Mouse (Mus musculus) liver, postnatal 0 days (tissue): ENCODE measurements at regions not wholly inside any gene's neighbourhood (a gene's known extent, or its start where the extent isn't known, plus 50 kb on each side); places are given as distances from the start of the nearest gene placed in this dataset.
"Not testable (repeated sequence)": the region's sequence is repeated elsewhere in the genome, so short reads cannot be mapped to it uniquely, and the experiment has no call there.

Experiments used
- ATAC-seq: fragments of 200-750 bp; cut with Nextera tagmentation; 2 replicates; pipeline ENCODE4 v1.8.0; 2017; ENCODE audit warnings: mild to moderate bottlenecking, moderate library complexity
- DNase-seq: peaks from one replicate; pipeline ENCODE4 v3.0.0-alpha.2; 2016
- H3K27ac ChIP-seq: fragments of 300-500 bp; sonication (generic); 2 replicates; pipeline ENCODE4 v1.5.1; 2014; ENCODE audit warnings: antibody characterized with exemption, moderate library complexity, mild to moderate bottlenecking, low read depth
- H3K27me3 ChIP-seq: fragments of 300-500 bp; sonication (generic); 2 replicates; pipeline ENCODE4 v1.6.1; 2014; ENCODE audit warnings: low read length, control low read depth, mixed read lengths; ENCODE audit not compliant: insufficient read depth
- H3K36me3 ChIP-seq: fragments of 300-500 bp; sonication (generic); replicated peaks from 2 replicates; pipeline ENCODE4 v1.6.1; 2014; ENCODE audit warnings: mild to moderate bottlenecking, control low read depth, low read length, moderate library complexity, mixed read lengths; ENCODE audit not compliant: insufficient read depth
- H3K4me1 ChIP-seq: fragments of 300-500 bp; sonication (generic); 2 replicates; pipeline ENCODE4 v1.6.1; 2014; ENCODE audit warnings: antibody characterized with exemption, mild to moderate bottlenecking, control low read depth; ENCODE audit not compliant: insufficient read depth
- H3K4me2 ChIP-seq: fragments of 300-500 bp; sonication (generic); 2 replicates; pipeline ENCODE4 v1.6.1; 2014; ENCODE audit warnings: low read depth, mild to moderate bottlenecking, low read length, moderate library complexity, mixed read lengths
- H3K4me3 ChIP-seq: fragments of 300-500 bp; sonication (generic); 2 replicates; pipeline ENCODE4 v1.5.1; 2014; ENCODE audit warnings: low read depth, low read length
- H3K9ac ChIP-seq: fragments of 300-500 bp; sonication (generic); replicated peaks from 2 replicates; pipeline ENCODE4 v1.6.1; 2014; ENCODE audit warnings: mild to moderate bottlenecking, moderate library complexity
- H3K9me3 ChIP-seq: fragments of 300-500 bp; sonication (generic); 2 replicates; pipeline ENCODE4 v1.6.1; 2016; ENCODE audit warnings: mild to moderate bottlenecking, control low read depth, low read length, mixed read lengths
- CTCF ChIP-seq: sonication (generic); IDR thresholded peaks from 2 replicates; pipeline ENCODE4 v1.5.1; 2016; ENCODE audit warnings: antibody characterized with exemption, low read depth
- EP300 ChIP-seq: IDR thresholded peaks from 2 replicates; pipeline ENCODE4 v1.6.1; 2016; ENCODE audit warnings: antibody characterized with exemption, low read depth, mild to moderate bottlenecking
- WGBS: fragments of 180-500 bp; shearing (Covaris S2); extraction: QIAGEN DNeasy Blood & Tissue Kit; methylation state at CpG from one replicate; pipeline ENCODE4 v1.1.7; 2014; ENCODE audit not compliant: insufficient replicate concordance; 5-methylcytosine and 5-hydroxymethylcytosine counted together

- DNase-seq = no peak
- TF ChIP-seq CTCF (no peak), EP300 (no peak)
Measured at GRCm38 (mm10) chr12:93812963-93813733, 1878.9 kb upstream of the Flrt2 start.

GRCm38 (mm10) chr12:93850944-93851520, 1841.0 kb upstream of the Flrt2 start:
- Histone ChIP-seq H3K27ac (no peak overlapping the region), H3K36me3 (no peaks in the 10 kb centered on the region), H3K27me3 (no peaks in the 10 kb centered on the region), H3K4me2 (no peak overlapping the region), H3K4me3 (no peak overlapping the region), H3K4me1 (no peaks in the 10 kb centered on the region), H3K9ac (no peak overlapping the region), H3K9me3 (no peaks in the 10 kb centered on the region)
- TF ChIP-seq EP300 (no peak), CTCF (no peak)
- DNase-seq = no peak
- ATAC-seq = no peak
- whole genome bisulfite sequencing = 80% methylated on average over 1 of the region's 1 CpGs

More at GRCm38 (mm10) chr12:93812963-93813733, 1878.9 kb upstream of the Flrt2 start:
- no peak overlapping the region for H3K4me2 ChIP-seq
- H3K27me3 ChIP-seq = no peaks in the 10 kb centered on the region
- H3K4me3 ChIP-seq = no peak overlapping the region
- no peak for ATAC-seq
- H3K9me3 ChIP-seq = no peaks in the 10 kb centered on the region
- H3K36me3 ChIP-seq = no peaks in the 10 kb centered on the region
- H3K4me1 ChIP-seq = no peaks in the 10 kb centered on the region
- H3K9ac ChIP-seq = no peak overlapping the region
- no peak overlapping the region for H3K27ac ChIP-seq

GRCm38 (mm10) chr12:93851660-93852059, 1840.4 kb upstream of the Flrt2 start:
- Histone ChIP-seq H3K36me3 (no peaks in the 10 kb centered on the region), H3K9me3 (no peaks in the 10 kb centered on the region), H3K4me3 (no peak overlapping the region), H3K4me2 (no peak overlapping the region), H3K27ac (no peak overlapping the region), H3K9ac (no peak overlapping the region), H3K27me3 (no peaks in the 10 kb centered on the region), H3K4me1 (no peaks in the 10 kb centered on the region)
- no peak for DNase-seq
- TF ChIP-seq CTCF (no peak), EP300 (no peak)
- ATAC-seq = no peak
- 48% methylated on average over 1 of the region's 1 CpGs for WGBS

GRCm38 (mm10) chr12:93885946-93886345, 1806.1 kb upstream of the Flrt2 start:
- ATAC-seq = no peak
- Histone ChIP-seq H3K36me3 (no peaks in the 10 kb centered on the region), H3K27ac (no peak overlapping the region)

GRCm38 (mm10) chr12:93890109-93890508, 1801.9 kb upstream of the Flrt2 start:
- Histone ChIP-seq H3K27me3 (no peaks in the 10 kb centered on the region), H3K9ac (no peak overlapping the region), H3K4me2 (no peak overlapping the region), H3K4me1 (no peaks in the 10 kb centered on the region), H3K9me3 (no peaks in the 10 kb centered on the region), H3K36me3 (no peaks in the 10 kb centered on the region), H3K4me3 (no peak overlapping the region), H3K27ac (no peak overlapping the region)
- DNase-seq (no peak), ATAC-seq (no peak)
- 76% methylated on average over 3 of the region's 3 CpGs for WGBS
- TF ChIP-seq CTCF (no peak), EP300 (no peak)

More at GRCm38 (mm10) chr12:93885946-93886345, 1806.1 kb upstream of the Flrt2 start:
- H3K4me2 ChIP-seq = no peak overlapping the region
- no peaks in the 10 kb centered on the region for H3K4me1 ChIP-seq
- DNase-seq = no peak
- H3K27me3 ChIP-seq = no peaks in the 10 kb centered on the region
- 50% methylated on average over 2 of the region's 2 CpGs for WGBS
- no peak overlapping the region for H3K4me3 ChIP-seq
- H3K9me3 ChIP-seq = no peaks in the 10 kb centered on the region
- TF ChIP-seq EP300 = no peak
- TF ChIP-seq CTCF = no peak
- no peak overlapping the region for H3K9ac ChIP-seq

- H3K4me2 ChIP-seq, DNase-seq, H3K27me3 ChIP-seq, H3K4me1 ChIP-seq, H3K9me3 ChIP-seq, H3K36me3 ChIP-seq, H3K27ac ChIP-seq, H3K4me3 ChIP-seq, H3K9ac ChIP-seq: not testable (repeated sequence)
- WGBS = 71% methylated on average over 1 of the region's 27 CpGs
- ATAC-seq = peak; percentile 79
Measured at GRCm38 (mm10) chr12:93928541-93929238, 1763.3 kb upstream of the Flrt2 start.

- ATAC-seq = peak; percentile 74
- DNase-seq, H3K4me2 ChIP-seq, H3K4me1 ChIP-seq, H3K9ac ChIP-seq, H3K27me3 ChIP-seq, H3K9me3 ChIP-seq, H3K27ac ChIP-seq, H3K4me3 ChIP-seq, H3K36me3 ChIP-seq: not testable (repeated sequence)
- WGBS = 83% methylated on average over 3 of the region's 7 CpGs
Measured at GRCm38 (mm10) chr12:93929239-93929563, 1762.8 kb upstream of the Flrt2 start.

GRCm38 (mm10) chr12:93930242-93930641, 1761.8 kb upstream of the Flrt2 start:
- H3K9me3 ChIP-seq, ATAC-seq, H3K27me3 ChIP-seq, H3K9ac ChIP-seq, H3K4me3 ChIP-seq, H3K4me2 ChIP-seq, H3K36me3 ChIP-seq, H3K4me1 ChIP-seq, H3K27ac ChIP-seq, DNase-seq: not testable (repeated sequence)
- 83% methylated on average over 11 of the region's 11 CpGs for WGBS
